Mouse (Mus musculus): ENCODE measurements at regions not wholly inside any gene's neighbourhood (a gene's known extent, or its start where the extent isn't known, plus 50 kb on each side); places are given as distances from the start of the nearest gene placed in this dataset.

- no peak for TF ChIP-seq CEBPB (IDR thresholded peaks at IDR 0.05; ENCODE audit: low read depth)
- no peak for TF ChIP-seq MYOG (IDR thresholded peaks at IDR 0.05; ENCODE audit: control insufficient read depth, extremely low read depth, insufficient read length)
- no peak for TF ChIP-seq USF1 (IDR thresholded peaks at IDR 0.05; ENCODE audit: low read depth)
- no peak for TF ChIP-seq FOSL1 (IDR thresholded peaks at IDR 0.05; ENCODE audit: insufficient read depth, low read length, poor library complexity, severe bottlenecking)
- TF ChIP-seq CTCF (IDR thresholded peaks at IDR 0.05; ENCODE audit: control insufficient read depth, insufficient read depth, insufficient read length) = no peak
- TF ChIP-seq MYOD1 (IDR thresholded peaks at IDR 0.05; ENCODE audit: control insufficient read depth, insufficient read length, low read depth) = no peak
- TF ChIP-seq MAX (IDR thresholded peaks at IDR 0.05) = no peak
- Histone ChIP-seq H3ac (ENCODE audit: control insufficient read depth, insufficient read length, low read depth) (no peak overlapping the region), H3K27me3 (ENCODE audit: control insufficient read depth, insufficient read depth, insufficient read length) (no peaks in the 10 kb centered on the region), H3K36me3 (ENCODE audit: control insufficient read depth, insufficient read depth) (no peaks in the 10 kb centered on the region), H3K4me3 (ENCODE audit: insufficient read depth, poor library complexity, severe bottlenecking) (no peak overlapping the region), H3K79me2 (ENCODE audit: control insufficient read depth, insufficient read depth) (no peaks in the 10 kb centered on the region), H3K79me3 (ENCODE audit: low read depth) (no peaks in the 10 kb centered on the region)
Measured at GRCm38 (mm10) chr5:58738041-58738440, 1020.3 kb downstream of the Pcdh7 start.

GRCm38 (mm10) chr5:58740759-58741158 lies 1023.0 kb downstream of the Pcdh7 start:
- Histone ChIP-seq H3K27me3 (ENCODE audit: control insufficient read depth, insufficient read depth, insufficient read length) (no peaks in the 10 kb centered on the region), H3K79me3 (ENCODE audit: low read depth) (no peaks in the 10 kb centered on the region), H3K36me3 (ENCODE audit: control insufficient read depth, insufficient read depth) (no peaks in the 10 kb centered on the region), H3K4me3 (ENCODE audit: insufficient read depth, poor library complexity, severe bottlenecking) (no peak overlapping the region), H3K79me2 (ENCODE audit: control insufficient read depth, insufficient read depth) (no peaks in the 10 kb centered on the region), H3ac (ENCODE audit: control insufficient read depth, insufficient read length, low read depth) (no peak overlapping the region)
- TF ChIP-seq CTCF (IDR thresholded peaks at IDR 0.05; ENCODE audit: control insufficient read depth, insufficient read depth, insufficient read length) (no peak), USF1 (IDR thresholded peaks at IDR 0.05; ENCODE audit: low read depth) (no peak), MYOD1 (IDR thresholded peaks at IDR 0.05; ENCODE audit: control insufficient read depth, insufficient read length, low read depth) (no peak), MYOG (IDR thresholded peaks at IDR 0.05; ENCODE audit: control insufficient read depth, extremely low read depth, insufficient read length) (no peak), CEBPB (IDR thresholded peaks at IDR 0.05; ENCODE audit: low read depth) (no peak), MAX (IDR thresholded peaks at IDR 0.05) (no peak), FOSL1 (IDR thresholded peaks at IDR 0.05; ENCODE audit: insufficient read depth, low read length, poor library complexity, severe bottlenecking) (no peak)

- H3K36me3 ChIP-seq (ENCODE audit: control insufficient read depth, insufficient read depth) = no peaks in the 10 kb centered on the region
- no peak overlapping the region for H3ac ChIP-seq (ENCODE audit: control insufficient read depth, insufficient read length, low read depth)
- H3K79me2 ChIP-seq (ENCODE audit: control insufficient read depth, insufficient read depth) = no peaks in the 10 kb centered on the region
- no peaks in the 10 kb centered on the region for H3K27me3 ChIP-seq (ENCODE audit: control insufficient read depth, insufficient read depth, insufficient read length)
- no peaks in the 10 kb centered on the region for H3K79me3 ChIP-seq (ENCODE audit: low read depth)
- TF ChIP-seq MAX (IDR thresholded peaks at IDR 0.05) = no peak
- no peak for TF ChIP-seq CEBPB (IDR thresholded peaks at IDR 0.05; ENCODE audit: low read depth)
- no peak for TF ChIP-seq CTCF (IDR thresholded peaks at IDR 0.05; ENCODE audit: control insufficient read depth, insufficient read depth, insufficient read length)
- TF ChIP-seq USF1 (IDR thresholded peaks at IDR 0.05; ENCODE audit: low read depth) = no peak
- TF ChIP-seq MYOD1 (IDR thresholded peaks at IDR 0.05; ENCODE audit: control insufficient read depth, insufficient read length, low read depth) = no peak
- no peak for TF ChIP-seq FOSL1 (IDR thresholded peaks at IDR 0.05; ENCODE audit: insufficient read depth, low read length, poor library complexity, severe bottlenecking)
- no peak for TF ChIP-seq MYOG (IDR thresholded peaks at IDR 0.05; ENCODE audit: control insufficient read depth, extremely low read depth, insufficient read length)
- H3K4me3 ChIP-seq (ENCODE audit: insufficient read depth, poor library complexity, severe bottlenecking) = no peak overlapping the region
Measured at GRCm38 (mm10) chr5:58747684-58748083, 1029.9 kb downstream of the Pcdh7 start.

GRCm38 (mm10) chr5:58751777-58752176 lies 1034.0 kb downstream of the Pcdh7 start:
- Histone ChIP-seq H3K79me3 (ENCODE audit: low read depth) (no peaks in the 10 kb centered on the region), H3ac (ENCODE audit: control insufficient read depth, insufficient read length, low read depth) (no peak overlapping the region), H3K27me3 (ENCODE audit: control insufficient read depth, insufficient read depth, insufficient read length) (no peaks in the 10 kb centered on the region), H3K36me3 (ENCODE audit: control insufficient read depth, insufficient read depth) (no peaks in the 10 kb centered on the region), H3K4me3 (ENCODE audit: insufficient read depth, poor library complexity, severe bottlenecking) (no peak overlapping the region), H3K79me2 (ENCODE audit: control insufficient read depth, insufficient read depth) (no peaks in the 10 kb centered on the region)
- no peak for TF ChIP-seq CTCF (IDR thresholded peaks at IDR 0.05; ENCODE audit: control insufficient read depth, insufficient read depth, insufficient read length)
- no peak for TF ChIP-seq USF1 (IDR thresholded peaks at IDR 0.05; ENCODE audit: low read depth)
- TF ChIP-seq FOSL1 (IDR thresholded peaks at IDR 0.05; ENCODE audit: insufficient read depth, low read length, poor library complexity, severe bottlenecking) = no peak
- no peak for TF ChIP-seq CEBPB (IDR thresholded peaks at IDR 0.05; ENCODE audit: low read depth)
- TF ChIP-seq MYOD1 (IDR thresholded peaks at IDR 0.05; ENCODE audit: control insufficient read depth, insufficient read length, low read depth) = no peak
- TF ChIP-seq MYOG (IDR thresholded peaks at IDR 0.05; ENCODE audit: control insufficient read depth, extremely low read depth, insufficient read length) = no peak
- TF ChIP-seq MAX (IDR thresholded peaks at IDR 0.05) = no peak
